Mouse (Mus musculus): Measurements from ENCODE around the gene Doc2a. TPM values are rescaled to one million over a fixed set of nuclear protein-coding genes. Genes with fewer than 3 reads are reported as not detected.

The Doc2a gene
- polyA plus RNA-seq, 1 experiment: 44.5 TPM

GRCm38 (mm10) chr7:126822741-126823140 is 24.5 kb upstream of the Doc2a start:
- peak in 1 of 2 experiments; percentile 34 for DNase-seq (ENCODE audit: extremely low spot score in 1 of 2, low spot score in 1 of 2)

- DNase-seq (ENCODE audit: extremely low spot score in 1 of 2, low spot score in 1 of 2): peak in 1 of 2 experiments; percentile 33
Measured at GRCm38 (mm10) chr7:126823202-126823711, 24.0 kb upstream of the Doc2a start.

- no peak for DNase-seq (ENCODE audit: extremely low spot score in 1 of 2, low spot score in 1 of 2)
Measured at GRCm38 (mm10) chr7:126823940-126824339, 23.3 kb upstream of the Doc2a start.

- no peak for DNase-seq (ENCODE audit: extremely low spot score in 1 of 2, low spot score in 1 of 2)
Measured at GRCm38 (mm10) chr7:126825403-126825802, 21.8 kb upstream of the Doc2a start.

- DNase-seq (ENCODE audit: extremely low spot score in 1 of 2, low spot score in 1 of 2): no peak
Measured at GRCm38 (mm10) chr7:126825952-126826351, 21.3 kb upstream of the Doc2a start.

GRCm38 (mm10) chr7:126831539-126831938 is 15.7 kb upstream of the Doc2a start, which contains the start of gene 4930451I11Rik:
4930451I11Rik (minus strand) TSS chr7:126831639.
- DNase-seq (ENCODE audit: extremely low spot score in 1 of 2, low spot score in 1 of 2): no peak

GRCm38 (mm10) chr7:126832036-126832598 is 15.1 kb upstream of the Doc2a start:
- DNase-seq (ENCODE audit: extremely low spot score in 1 of 2, low spot score in 1 of 2): peak in 1 of 2 experiments; percentile 91

- DNase-seq (ENCODE audit: extremely low spot score in 1 of 2, low spot score in 1 of 2): no peak
Measured at GRCm38 (mm10) chr7:126833294-126833693, 13.9 kb upstream of the Doc2a start.

- no peak for DNase-seq (ENCODE audit: extremely low spot score in 1 of 2, low spot score in 1 of 2)
Measured at GRCm38 (mm10) chr7:126843276-126843675, 3.9 kb upstream of the Doc2a start.

- no peak for DNase-seq (ENCODE audit: extremely low spot score in 1 of 2, low spot score in 1 of 2)
Measured at GRCm38 (mm10) chr7:126845516-126845915, 1.7 kb upstream of the Doc2a start.

- DNase-seq (ENCODE audit: extremely low spot score in 1 of 2, low spot score in 1 of 2): no peak
Measured at GRCm38 (mm10) chr7:126847421-126848398, 494 bp downstream of the Doc2a start.

- DNase-seq (ENCODE audit: extremely low spot score in 1 of 2, low spot score in 1 of 2): peak in 1 of 2 experiments; percentile 66
Measured at GRCm38 (mm10) chr7:126848794-126849193, 1.6 kb downstream of the Doc2a start.

- no peak for DNase-seq (ENCODE audit: extremely low spot score in 1 of 2, low spot score in 1 of 2)
Measured at GRCm38 (mm10) chr7:126850161-126850560, 2.9 kb downstream of the Doc2a start.

- DNase-seq (ENCODE audit: extremely low spot score in 1 of 2, low spot score in 1 of 2): no peak
Measured at GRCm38 (mm10) chr7:126851192-126851591, 4.0 kb downstream of the Doc2a start.

- DNase-seq (ENCODE audit: extremely low spot score in 1 of 2, low spot score in 1 of 2): no peak
Measured at GRCm38 (mm10) chr7:126853454-126853853, 6.2 kb downstream of the Doc2a start.

- no peak for DNase-seq (ENCODE audit: extremely low spot score in 1 of 2, low spot score in 1 of 2)
Measured at GRCm38 (mm10) chr7:126855641-126856040, 8.4 kb downstream of the Doc2a start.

- DNase-seq (ENCODE audit: extremely low spot score in 1 of 2, low spot score in 1 of 2): no peak
Measured at GRCm38 (mm10) chr7:126856741-126857420, 9.7 kb downstream of the Doc2a start.

GRCm38 (mm10) chr7:126860987-126861386 is 13.8 kb downstream of the Doc2a start:
- DNase-seq (ENCODE audit: extremely low spot score in 1 of 2, low spot score in 1 of 2): no peak

GRCm38 (mm10) chr7:126861429-126862130 is 14.4 kb downstream of the Doc2a start, which contains the start of gene Hirip3:
Hirip3 (plus strand) TSS chr7:126861972.
- peak; percentile 92 to 97 for DNase-seq (ENCODE audit: extremely low spot score in 1 of 2, low spot score in 1 of 2)

- peak; percentile 85 to 97 for DNase-seq (ENCODE audit: extremely low spot score in 1 of 2, low spot score in 1 of 2)
Measured at GRCm38 (mm10) chr7:126862147-126862784, 15.1 kb downstream of the Doc2a start, which contains the start of gene Ino80e. Ino80e (minus strand) TSS chr7:126862377.

All from frontal cortex, adult 2 months (tissue).